Mouse (Mus musculus): Measurements from ENCODE around the gene Gm20388. TPM values are rescaled to one million over a fixed set of nuclear protein-coding genes. Genes with fewer than 3 reads are reported as not detected.

Gm20388 gene
- total RNA-seq, 1 experiment from 2014 or later: 18.4 TPM

- ATAC-seq (replicated peaks in 1 of 2; ENCODE audit: insufficient read depth in 1 of 2, low FRiP score in 2 of 2, low TSS enrichment in 1 of 2, low read depth in 1 of 2, poor library complexity in 2 of 2, severe bottlenecking in 2 of 2): no peak
Observed at GRCm38 (mm10) chr8:123343422-123343821, 3432.8 kb downstream of the Gm20388 start.

- ATAC-seq (replicated peaks in 1 of 2; ENCODE audit: insufficient read depth in 1 of 2, low FRiP score in 2 of 2, low TSS enrichment in 1 of 2, low read depth in 1 of 2, poor library complexity in 2 of 2, severe bottlenecking in 2 of 2): no peak
Observed at GRCm38 (mm10) chr8:123345135-123345534, 3434.5 kb downstream of the Gm20388 start.

- no peak for ATAC-seq (replicated peaks in 1 of 2; ENCODE audit: insufficient read depth in 1 of 2, low FRiP score in 2 of 2, low TSS enrichment in 1 of 2, low read depth in 1 of 2, poor library complexity in 2 of 2, severe bottlenecking in 2 of 2)
Observed at GRCm38 (mm10) chr8:123345856-123346255, 3435.2 kb downstream of the Gm20388 start.

- no peak for ATAC-seq (replicated peaks in 1 of 2; ENCODE audit: insufficient read depth in 1 of 2, low FRiP score in 2 of 2, low TSS enrichment in 1 of 2, low read depth in 1 of 2, poor library complexity in 2 of 2, severe bottlenecking in 2 of 2)
Observed at GRCm38 (mm10) chr8:123347293-123347692, 3436.7 kb downstream of the Gm20388 start.

GRCm38 (mm10) chr8:123348237-123348843 is 3437.7 kb downstream of the Gm20388 start:
- ATAC-seq (replicated peaks in 1 of 2; ENCODE audit: insufficient read depth in 1 of 2, low FRiP score in 2 of 2, low TSS enrichment in 1 of 2, low read depth in 1 of 2, poor library complexity in 2 of 2, severe bottlenecking in 2 of 2): no peak

- no peak for ATAC-seq (replicated peaks in 1 of 2; ENCODE audit: insufficient read depth in 1 of 2, low FRiP score in 2 of 2, low TSS enrichment in 1 of 2, low read depth in 1 of 2, poor library complexity in 2 of 2, severe bottlenecking in 2 of 2)
Observed at GRCm38 (mm10) chr8:123349073-123349472, 3438.4 kb downstream of the Gm20388 start.

GRCm38 (mm10) chr8:123352118-123352517 is 3441.5 kb downstream of the Gm20388 start:
- no peak for ATAC-seq (replicated peaks in 1 of 2; ENCODE audit: insufficient read depth in 1 of 2, low FRiP score in 2 of 2, low TSS enrichment in 1 of 2, low read depth in 1 of 2, poor library complexity in 2 of 2, severe bottlenecking in 2 of 2)

GRCm38 (mm10) chr8:123352786-123353185 is 3442.1 kb downstream of the Gm20388 start:
- ATAC-seq (replicated peaks in 1 of 2; ENCODE audit: insufficient read depth in 1 of 2, low FRiP score in 2 of 2, low TSS enrichment in 1 of 2, low read depth in 1 of 2, poor library complexity in 2 of 2, severe bottlenecking in 2 of 2): peak; percentile 48 to 56

- ATAC-seq (replicated peaks in 1 of 2; ENCODE audit: insufficient read depth in 1 of 2, low FRiP score in 2 of 2, low TSS enrichment in 1 of 2, low read depth in 1 of 2, poor library complexity in 2 of 2, severe bottlenecking in 2 of 2): no peak; a peak in 1 of 4 replicates
Observed at GRCm38 (mm10) chr8:123353216-123353615, 3442.6 kb downstream of the Gm20388 start.

- ATAC-seq (replicated peaks in 1 of 2; ENCODE audit: insufficient read depth in 1 of 2, low FRiP score in 2 of 2, low TSS enrichment in 1 of 2, low read depth in 1 of 2, poor library complexity in 2 of 2, severe bottlenecking in 2 of 2): peak; percentile 69 to 83
Observed at GRCm38 (mm10) chr8:123361082-123361739, 3450.6 kb downstream of the Gm20388 start.

- ATAC-seq (replicated peaks in 1 of 2; ENCODE audit: insufficient read depth in 1 of 2, low FRiP score in 2 of 2, low TSS enrichment in 1 of 2, low read depth in 1 of 2, poor library complexity in 2 of 2, severe bottlenecking in 2 of 2): peak; percentile 74 to 86
Observed at GRCm38 (mm10) chr8:123373403-123374238, 3463.0 kb downstream of the Gm20388 start, which contains the start of gene Tcf25. Gene Tcf25, plus strand, starts transcription at chr8:123373753.

- peak; percentile 79 to 86 for ATAC-seq (replicated peaks in 1 of 2; ENCODE audit: insufficient read depth in 1 of 2, low FRiP score in 2 of 2, low TSS enrichment in 1 of 2, low read depth in 1 of 2, poor library complexity in 2 of 2, severe bottlenecking in 2 of 2)
Observed at GRCm38 (mm10) chr8:123374239-123374578, 3463.6 kb downstream of the Gm20388 start.

- ATAC-seq (replicated peaks in 1 of 2; ENCODE audit: insufficient read depth in 1 of 2, low FRiP score in 2 of 2, low TSS enrichment in 1 of 2, low read depth in 1 of 2, poor library complexity in 2 of 2, severe bottlenecking in 2 of 2): no peak
Observed at GRCm38 (mm10) chr8:123375701-123376100, 3465.1 kb downstream of the Gm20388 start.

- ATAC-seq (replicated peaks in 1 of 2; ENCODE audit: insufficient read depth in 1 of 2, low FRiP score in 2 of 2, low TSS enrichment in 1 of 2, low read depth in 1 of 2, poor library complexity in 2 of 2, severe bottlenecking in 2 of 2): no peak
Observed at GRCm38 (mm10) chr8:123376106-123376505, 3465.5 kb downstream of the Gm20388 start.

GRCm38 (mm10) chr8:123381711-123382110 is 3471.1 kb downstream of the Gm20388 start:
- ATAC-seq (replicated peaks in 1 of 2; ENCODE audit: insufficient read depth in 1 of 2, low FRiP score in 2 of 2, low TSS enrichment in 1 of 2, low read depth in 1 of 2, poor library complexity in 2 of 2, severe bottlenecking in 2 of 2): no peak

- ATAC-seq (replicated peaks in 1 of 2; ENCODE audit: insufficient read depth in 1 of 2, low FRiP score in 2 of 2, low TSS enrichment in 1 of 2, low read depth in 1 of 2, poor library complexity in 2 of 2, severe bottlenecking in 2 of 2): no peak
Observed at GRCm38 (mm10) chr8:123382516-123382915, 3471.9 kb downstream of the Gm20388 start.

- ATAC-seq (replicated peaks in 1 of 2; ENCODE audit: insufficient read depth in 1 of 2, low FRiP score in 2 of 2, low TSS enrichment in 1 of 2, low read depth in 1 of 2, poor library complexity in 2 of 2, severe bottlenecking in 2 of 2): peak in 1 of 2 experiments; percentile 44; a peak in 1 of 4 replicates
Observed at GRCm38 (mm10) chr8:123384883-123385540, 3474.4 kb downstream of the Gm20388 start.

- no peak for ATAC-seq (replicated peaks in 1 of 2; ENCODE audit: insufficient read depth in 1 of 2, low FRiP score in 2 of 2, low TSS enrichment in 1 of 2, low read depth in 1 of 2, poor library complexity in 2 of 2, severe bottlenecking in 2 of 2)
Observed at GRCm38 (mm10) chr8:123387041-123387440, 3476.4 kb downstream of the Gm20388 start.
